Mouse (Mus musculus): ENCODE data around the gene Pnlip.

GRCm38 (mm10) chr19:58609716-58610115, 42.6 kb upstream of the Pnlip start:
- TF ChIP-seq POLR2A (IDR thresholded peaks at IDR 0.05; ENCODE audit: control insufficient read depth, low read depth, low read length) (no peak), CTCF (IDR thresholded peaks at IDR 0.05; ENCODE audit: control insufficient read depth, insufficient read depth, insufficient replicate concordance, low read depth, low read length) (no peak)
